Mouse (Mus musculus): ENCODE results near the gene Gm26620. TPM values are rescaled to one million over a fixed set of nuclear protein-coding genes. Genes with fewer than 3 reads are reported as not detected.

Gene Gm26620
- total and polyA plus RNA-seq, 3 experiments = 0.62 to 5.1 (median 0.72) TPM

DNA sequence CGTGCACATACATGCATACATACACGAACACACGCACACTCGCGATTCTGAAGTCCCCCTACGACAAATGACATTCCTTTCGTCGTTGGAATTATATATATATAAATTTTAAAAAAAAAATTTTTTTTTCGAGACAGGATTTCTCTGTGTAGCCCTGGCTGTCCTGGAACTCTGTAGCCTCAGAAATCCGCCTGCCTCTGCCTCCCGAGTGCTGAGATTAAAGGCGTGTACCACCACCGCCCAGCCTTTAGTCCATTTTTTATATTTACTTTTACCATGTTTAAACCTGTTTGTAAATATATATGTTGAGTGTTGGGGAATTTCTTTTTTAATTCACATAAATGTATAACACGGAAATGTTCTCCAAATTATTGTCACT, 16.0 kb upstream of the Gm26620 start:
- no peak for DNase-seq

DNA sequence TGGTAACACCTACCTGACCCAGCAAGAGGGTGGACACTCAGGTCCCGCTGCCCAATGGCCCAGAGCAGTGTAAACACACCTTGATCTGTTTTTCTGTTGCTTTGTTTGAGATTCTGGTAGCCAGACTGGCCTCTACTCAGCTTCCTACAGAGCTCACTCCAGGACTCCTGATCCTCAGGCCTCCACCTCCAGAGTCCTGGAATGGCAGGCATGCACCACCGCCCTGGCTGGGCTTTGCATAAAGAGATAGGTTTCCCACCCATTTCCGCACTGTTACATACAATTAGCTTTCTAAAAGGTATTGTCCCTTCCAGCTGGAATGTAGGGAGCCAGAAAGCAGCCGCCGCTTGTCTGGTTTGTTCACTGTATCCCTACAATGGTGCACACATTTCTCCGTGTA, 13.5 kb upstream of the Gm26620 start:
- DNase-seq = no peak

DNA sequence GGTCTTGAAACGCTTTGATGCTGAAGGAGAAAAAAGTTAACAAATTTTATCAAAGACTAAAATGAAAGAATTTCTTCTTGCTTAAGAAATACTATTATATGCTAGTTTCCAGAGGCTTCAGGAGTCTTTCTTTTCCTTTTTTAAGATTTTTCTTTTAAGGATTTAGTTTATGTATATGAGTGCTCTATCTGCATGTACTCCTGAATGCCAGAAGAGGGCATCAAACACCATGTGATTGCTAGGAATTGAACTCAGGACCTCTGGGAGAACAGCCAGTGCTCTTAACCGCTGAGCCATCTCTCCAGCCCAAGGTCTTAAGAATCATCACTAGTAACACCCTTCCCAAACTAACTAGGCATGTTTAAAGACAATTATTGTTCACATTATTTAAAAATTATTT, 12.9 kb upstream of the Gm26620 start:
- no peak for DNase-seq

DNA sequence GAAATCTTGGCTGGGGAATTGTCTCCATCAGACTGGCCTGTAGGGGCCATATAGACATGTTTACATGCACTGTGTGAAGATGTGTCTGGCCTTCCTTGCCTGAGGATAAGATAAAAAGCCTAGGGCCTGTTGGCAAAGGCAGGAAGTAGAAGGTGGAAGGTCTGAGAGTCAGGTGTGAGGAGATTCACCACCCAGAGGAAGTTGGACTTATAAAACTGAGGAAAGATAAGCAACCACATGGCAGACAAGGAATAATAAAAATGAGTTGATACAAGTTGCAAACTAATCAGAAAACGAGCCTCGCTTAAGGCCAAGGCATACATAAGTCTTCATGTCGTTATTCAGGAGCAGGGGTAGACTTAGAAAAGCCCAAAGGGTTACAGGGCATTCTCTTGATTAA, 9.2 kb upstream of the Gm26620 start:
- DNase-seq = no peak

DNA sequence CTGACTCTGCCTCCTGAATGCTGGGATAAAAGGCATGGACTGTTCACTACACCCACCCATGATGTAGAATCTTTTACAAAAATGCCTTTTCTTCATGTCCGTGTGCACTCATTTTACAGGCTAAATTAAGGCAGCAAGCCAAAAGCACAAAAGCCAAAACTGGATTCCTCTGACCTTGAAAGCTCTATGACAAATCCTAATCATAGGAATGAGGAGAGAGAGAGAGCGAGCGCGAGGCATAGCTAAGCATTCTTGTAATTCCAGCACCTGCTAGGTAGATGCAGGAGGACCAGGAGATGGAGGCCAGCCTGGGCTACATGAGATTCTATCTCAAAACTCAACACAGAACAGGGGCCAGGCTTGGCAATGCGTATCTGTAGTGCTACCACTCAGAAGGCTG, 8.0 kb upstream of the Gm26620 start:
- DNase-seq = peak; percentile 58

DNA sequence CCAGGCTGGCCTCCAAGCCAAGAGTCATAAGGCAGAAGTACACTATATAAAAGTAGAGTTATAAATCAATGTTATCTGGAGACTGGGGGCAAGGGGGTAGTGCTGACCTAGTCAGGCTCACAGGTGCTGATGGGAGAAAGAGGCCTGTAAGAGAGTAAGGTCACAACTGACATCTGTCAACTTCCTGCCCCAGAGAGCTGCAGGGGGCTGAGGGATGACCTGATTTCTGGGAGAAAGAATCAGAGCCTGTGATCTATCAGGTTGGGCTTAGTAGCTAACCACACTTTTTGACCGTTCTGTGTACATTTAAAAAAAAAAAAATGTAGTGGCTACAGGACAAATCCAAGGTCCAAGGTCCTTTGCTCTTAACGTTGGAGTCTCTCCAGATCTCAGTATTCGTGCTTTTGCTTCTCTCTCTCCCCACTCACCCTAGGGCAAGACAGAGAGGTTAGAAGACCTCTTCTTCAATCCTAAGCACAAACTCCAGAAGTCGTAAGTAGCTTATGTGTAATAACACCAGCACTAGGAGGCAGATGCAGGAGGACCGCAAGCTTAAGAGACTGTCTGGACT, 1.9 kb upstream of the Gm26620 start:
- no peak for DNase-seq

DNA sequence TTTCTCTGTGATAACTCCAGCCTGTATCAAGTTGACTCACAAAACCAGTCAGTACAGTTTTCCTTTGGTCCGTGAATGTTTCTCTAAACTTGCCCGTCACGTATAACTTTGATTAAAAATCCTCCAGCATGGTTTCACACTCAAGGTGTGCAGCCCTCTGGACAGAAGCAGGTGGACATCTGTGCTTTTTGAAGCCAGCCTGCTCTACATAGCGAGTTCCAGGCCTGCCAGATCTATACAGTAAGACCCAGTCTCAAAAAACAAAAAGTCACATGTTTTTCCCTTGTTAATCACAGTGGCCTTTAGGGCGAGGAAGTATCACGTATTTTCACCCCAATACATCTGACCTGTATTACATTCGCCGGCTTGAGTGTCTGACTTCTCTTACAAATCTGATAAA, 475 bp upstream of the Gm26620 start:
- DNase-seq = no peak

DNA sequence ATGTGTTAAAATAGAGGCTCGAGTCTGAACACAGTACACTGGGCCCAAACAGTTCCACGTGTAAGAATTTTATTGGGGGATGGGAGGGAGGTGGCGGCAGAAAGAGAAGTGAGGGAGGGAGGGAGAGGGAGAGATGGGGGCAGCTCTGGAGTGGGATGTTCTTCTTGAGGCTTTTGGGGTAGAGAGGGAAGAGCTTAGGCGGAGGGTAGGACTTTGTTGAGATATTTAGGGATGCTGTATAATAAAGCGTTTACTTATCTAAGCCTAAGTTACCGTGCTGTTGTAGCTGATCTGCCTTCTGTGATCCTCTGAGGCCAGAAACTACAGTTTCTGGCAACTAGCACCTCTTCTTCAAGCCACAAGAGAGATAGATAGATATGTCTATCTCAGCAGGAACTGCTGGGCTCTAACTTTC, 1.2 kb downstream of the Gm26620 start:
- no peak for DNase-seq

DNA sequence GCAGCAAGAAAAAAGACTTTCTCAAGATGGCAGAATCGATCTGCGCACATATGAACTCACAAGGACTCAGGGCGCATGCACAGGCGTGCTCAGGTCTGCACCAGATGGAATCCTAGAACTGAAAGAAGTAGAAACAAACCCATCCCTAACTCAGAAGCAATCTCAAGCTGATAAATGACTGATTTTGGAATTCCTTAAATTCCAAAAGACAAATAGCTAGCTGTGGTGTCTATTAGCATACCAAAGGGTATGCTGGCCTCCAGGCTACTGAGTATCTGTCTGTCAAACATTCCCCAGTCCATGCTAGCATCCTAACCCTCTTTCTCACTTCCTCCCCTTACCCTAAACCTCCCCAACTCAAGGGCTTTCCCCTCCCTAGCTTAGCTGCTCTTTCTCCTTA, 4.4 kb downstream of the Gm26620 start:
- DNase-seq = no peak

DNA sequence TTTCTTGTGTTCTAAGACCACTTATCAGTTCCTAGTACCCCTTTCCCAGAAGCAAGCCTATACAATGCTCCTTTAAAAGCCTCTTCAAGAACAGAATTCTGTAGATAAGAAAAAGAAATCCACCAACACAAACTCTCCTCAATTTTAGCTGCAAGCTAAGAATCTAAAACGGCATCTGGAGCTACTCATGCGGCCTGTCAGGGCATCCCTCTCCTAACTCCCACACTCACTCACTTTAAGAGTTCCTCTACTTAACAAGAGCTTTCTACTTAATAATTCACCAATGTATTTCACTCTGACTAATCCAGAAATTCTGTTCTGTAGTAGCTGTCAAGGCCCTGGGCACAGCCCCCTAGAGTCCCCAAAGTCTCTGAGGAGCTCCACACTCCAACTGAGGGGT, 6.8 kb downstream of the Gm26620 start:
- DNase-seq = no peak

DNA sequence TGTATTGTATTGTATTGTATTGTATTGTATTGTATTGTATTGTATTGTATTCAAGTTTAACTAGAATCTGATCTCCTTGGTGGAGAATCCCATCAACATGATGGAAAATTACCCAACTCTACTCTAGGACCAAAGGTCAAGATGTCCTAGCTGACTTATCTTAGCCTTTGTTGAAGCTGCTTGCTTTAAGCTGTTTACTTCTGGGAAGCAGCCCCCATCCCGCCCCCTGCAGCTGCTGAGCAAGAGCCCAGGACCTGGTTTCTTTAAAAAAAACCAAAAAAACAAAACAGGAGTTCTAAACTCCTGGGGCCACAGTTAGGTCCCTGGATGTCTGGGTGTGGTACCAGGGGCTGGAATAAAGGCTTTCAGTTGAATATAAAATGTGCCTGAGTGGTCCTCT, 7.4 kb downstream of the Gm26620 start:
- DNase-seq = no peak

DNA sequence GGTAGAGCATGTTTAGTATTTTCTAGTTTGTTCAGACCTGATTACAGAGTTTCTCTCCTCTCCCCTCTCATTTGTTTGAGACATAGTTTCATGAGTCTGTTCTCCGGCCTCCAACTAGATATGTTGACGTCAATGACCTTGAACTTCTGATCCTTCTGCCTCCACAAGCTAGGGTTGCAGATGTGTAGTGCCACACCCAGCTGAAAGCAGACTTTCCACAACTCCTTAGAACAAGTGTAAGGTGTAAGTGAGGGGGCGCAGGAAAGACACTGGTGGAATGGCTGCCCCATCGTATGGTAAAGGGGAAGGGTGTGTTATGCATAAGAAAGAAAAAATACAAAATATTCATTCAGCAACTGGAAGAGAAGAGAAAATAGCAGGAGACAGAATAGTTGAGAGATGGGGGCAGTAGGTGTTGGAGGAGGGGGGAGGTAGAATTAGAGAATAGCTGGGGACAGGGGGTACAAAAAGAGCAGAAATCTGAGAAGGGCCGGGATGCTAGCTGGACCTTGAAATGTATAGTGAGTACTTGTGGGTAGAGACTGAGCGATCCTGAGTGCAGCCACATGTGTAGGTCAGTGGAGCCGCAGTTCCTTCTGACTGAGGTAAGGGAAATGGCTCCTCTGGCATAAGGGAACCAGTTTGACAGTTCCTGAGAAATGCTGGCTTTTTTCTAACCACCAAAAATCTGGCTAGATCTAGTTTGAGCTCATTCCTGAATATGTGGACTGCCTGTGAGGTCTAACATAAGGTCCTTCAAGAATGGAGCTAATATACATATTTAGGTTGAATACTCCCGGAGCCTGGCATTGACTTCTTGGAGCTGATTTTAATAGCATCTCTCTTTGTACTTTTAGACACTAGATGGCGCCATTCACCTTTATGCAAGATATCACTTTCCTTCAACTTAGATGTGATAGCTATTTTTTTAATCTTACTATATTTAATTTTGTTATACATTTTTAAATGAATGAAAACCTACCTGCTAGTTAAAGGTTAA, 10.0 kb downstream of the Gm26620 start:
- no peak for DNase-seq

DNA sequence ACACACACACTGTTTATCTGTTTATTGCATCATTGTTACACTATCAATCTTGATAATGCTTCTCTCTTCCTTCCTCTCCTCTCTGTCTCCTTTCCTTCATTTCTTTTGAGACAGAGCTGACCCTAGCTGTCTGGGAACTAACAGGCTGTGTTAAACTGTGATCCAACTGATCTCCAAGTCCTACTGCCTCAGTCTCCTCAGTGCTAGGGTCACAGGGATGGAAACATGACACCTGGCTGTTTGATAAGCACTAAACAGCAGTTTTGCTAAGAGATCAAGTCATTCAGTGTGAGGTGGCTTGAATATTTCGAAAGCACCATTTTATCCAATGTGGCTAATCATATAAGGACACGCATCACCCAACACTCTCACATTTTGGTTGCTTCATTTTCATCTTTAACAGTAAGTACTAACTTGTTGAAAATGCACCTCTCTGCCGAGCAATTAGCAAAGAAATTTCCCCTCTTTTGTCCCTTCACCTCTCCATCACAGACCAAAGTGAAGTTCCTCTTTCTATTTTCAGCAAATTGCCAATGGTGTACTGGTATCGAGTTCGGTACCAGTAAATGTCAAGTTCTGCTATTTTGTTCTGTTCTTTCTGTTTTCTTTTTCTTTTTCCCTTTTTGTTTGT, 11.9 kb downstream of the Gm26620 start:
- DNase-seq = no peak

DNA sequence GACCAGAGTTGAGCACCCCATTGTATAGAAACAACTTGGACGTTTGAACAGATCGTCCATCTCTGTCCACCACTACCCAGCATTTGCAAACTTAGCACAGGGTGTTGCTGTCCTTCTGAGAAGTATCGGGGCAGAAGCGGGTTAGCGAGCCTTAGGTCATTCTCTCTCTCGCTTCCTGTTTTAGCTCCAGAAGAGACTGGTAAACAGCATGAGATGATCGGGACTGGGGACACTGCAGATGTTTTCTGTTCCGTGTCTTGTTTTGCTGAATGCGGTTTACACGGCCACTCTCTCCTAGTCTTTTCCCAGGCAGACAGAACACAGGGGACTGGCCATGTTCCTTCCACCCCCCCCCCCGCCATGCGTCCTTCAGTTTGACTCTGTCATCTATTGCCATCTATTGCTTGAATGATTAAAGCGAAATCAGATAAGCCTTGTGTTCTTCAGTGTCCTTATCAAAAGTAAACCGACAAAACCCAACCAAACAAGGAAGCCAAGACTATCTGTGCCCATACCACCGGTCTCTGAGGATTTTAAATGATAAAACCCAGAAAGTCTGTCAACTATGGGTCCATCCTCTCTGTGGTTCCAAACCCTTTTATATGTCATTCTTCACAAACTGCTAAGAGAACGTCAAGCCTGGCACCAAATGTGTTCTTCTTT, 13.7 kb downstream of the Gm26620 start:
- DNase-seq = no peak

DNA sequence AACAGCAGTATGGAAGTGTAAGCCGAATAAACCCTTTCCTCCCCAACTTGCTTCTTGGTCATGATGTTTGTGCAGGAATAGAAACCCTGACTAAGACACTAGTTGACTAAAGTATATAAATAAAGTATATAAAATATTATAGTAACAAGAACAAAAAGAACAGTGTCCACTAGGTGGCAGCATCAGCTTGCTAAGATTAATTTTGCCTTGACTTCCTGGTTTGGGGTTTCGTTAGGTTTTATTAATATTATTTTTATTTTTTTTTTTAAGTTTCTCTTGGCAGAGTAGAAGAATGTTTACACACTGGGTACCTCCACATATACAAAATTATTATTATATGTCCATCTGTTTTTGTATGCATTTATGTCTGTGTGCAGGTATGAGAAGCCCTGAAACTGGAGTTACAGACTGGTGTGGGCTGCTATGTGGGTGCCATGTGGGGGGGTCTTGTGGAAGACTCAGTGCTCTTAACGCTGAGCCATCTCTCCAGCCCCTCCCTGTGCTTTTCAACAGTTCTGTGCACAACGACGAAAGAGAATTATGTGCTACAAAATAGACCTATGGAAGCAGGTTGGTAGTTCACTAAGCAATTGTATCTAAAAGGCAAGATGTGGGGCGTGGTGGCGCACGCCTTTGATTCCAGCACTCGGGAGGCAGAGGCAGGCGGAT, 16.1 kb downstream of the Gm26620 start:
- peak; percentile 26 for DNase-seq

DNA sequence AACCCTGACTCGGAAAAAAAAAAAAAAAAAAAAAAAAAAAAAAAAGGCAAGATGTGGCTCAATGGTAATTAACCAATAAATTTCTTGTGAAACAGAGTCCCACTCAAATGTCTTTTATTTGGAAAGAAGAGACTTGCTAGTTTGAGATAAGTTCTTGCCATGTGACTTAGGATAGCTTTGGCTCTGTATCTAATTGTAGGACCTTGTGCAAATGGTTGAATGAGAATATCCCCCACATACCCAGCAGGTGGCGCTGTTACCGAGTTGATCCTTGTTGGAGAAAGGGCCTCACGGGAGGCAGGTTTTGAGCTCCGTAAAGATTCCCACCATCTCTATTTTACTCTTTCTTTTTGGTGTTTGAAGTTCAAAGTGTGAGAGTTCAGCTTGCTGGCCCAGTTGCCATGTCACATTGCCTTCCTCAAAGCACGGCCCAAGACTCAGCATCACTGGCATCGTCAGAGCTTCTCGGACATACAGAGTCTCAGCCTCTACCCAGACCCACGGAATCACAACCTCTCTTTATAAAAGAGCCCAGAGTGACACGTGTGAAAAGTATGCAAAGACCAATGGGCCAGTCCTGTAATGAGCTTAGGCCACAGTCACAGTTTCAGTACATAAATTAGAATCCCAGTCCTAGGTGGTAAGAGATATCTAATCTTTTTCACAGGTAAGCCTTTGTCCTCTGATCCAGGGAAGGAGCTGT, 16.8 kb downstream of the Gm26620 start:
- peak; percentile 88 for DNase-seq

DNA sequence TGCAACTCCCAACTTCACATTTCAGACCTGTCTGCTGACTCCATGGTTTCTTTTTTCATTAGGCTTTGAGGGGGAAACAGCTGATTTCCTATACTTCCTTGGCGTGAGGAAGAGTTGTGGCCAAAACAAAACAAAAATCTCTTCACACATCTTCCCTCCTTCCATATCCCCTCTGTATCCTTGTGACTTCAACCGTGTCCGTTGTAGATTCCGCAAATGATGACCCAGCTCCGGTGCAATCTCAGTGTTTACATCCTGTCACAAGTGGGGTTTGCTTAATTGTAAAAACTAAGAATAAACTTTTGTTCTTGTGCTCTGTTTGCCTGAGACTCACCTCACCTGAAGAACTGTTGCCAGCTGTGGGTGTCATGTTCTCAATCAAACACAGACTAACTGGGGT, 18.6 kb downstream of the Gm26620 start:
- no peak for DNase-seq

DNA sequence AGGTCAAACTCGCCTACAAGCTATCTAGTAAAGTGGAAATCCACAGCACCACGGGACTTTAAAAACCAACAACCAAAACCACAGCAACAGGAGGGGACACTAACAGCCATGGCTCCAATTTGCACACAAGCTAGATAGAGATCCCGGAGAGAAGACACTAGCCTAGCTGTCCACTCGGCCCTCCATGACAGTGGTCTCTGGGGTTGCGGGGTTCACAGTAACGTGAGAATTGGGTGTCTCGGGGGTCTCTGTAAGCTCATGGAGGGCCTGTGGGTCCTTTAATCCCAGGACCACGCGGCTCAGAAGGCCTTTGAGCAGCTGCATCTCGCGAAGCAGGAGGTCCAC, 22.2 kb downstream of the Gm26620 start:
- no peak for DNase-seq

DNA sequence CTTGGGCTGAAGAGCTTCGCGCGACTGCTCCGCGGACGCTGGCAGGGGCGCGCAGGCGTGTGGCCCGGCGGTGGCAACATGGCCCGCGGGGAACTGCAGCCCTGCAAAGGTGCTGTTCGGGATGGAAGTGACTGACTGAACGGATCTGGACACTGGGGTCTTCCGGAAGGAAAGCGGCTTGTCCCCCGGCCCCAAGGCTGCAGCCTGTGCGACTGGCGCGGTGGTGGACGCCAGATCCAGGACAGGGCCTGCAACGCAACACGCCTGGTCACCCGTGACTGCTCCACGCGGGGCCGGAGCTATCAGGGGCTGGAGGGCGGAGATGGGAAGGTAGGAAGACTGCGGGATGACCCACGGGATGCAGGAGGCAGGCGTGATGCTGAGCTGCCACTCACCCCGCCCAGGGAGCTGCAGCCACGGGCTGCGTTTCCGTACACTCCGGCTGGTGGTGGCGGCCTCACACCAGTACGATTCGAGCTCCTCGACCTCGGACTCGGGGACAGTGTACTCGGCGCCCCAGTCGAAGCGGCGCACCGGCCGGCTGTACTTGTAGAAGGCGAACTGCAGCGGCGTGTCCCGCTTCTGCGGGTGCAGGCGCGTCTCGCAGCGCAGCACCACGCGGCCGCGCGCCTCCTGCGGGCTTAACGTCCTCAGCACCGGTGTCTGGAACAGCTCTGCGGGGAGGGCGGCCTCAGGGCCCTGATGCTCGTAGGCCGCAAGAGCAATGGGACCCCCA, 22.8 kb downstream of the Gm26620 start:
- peak; percentile 54 for DNase-seq

DNA sequence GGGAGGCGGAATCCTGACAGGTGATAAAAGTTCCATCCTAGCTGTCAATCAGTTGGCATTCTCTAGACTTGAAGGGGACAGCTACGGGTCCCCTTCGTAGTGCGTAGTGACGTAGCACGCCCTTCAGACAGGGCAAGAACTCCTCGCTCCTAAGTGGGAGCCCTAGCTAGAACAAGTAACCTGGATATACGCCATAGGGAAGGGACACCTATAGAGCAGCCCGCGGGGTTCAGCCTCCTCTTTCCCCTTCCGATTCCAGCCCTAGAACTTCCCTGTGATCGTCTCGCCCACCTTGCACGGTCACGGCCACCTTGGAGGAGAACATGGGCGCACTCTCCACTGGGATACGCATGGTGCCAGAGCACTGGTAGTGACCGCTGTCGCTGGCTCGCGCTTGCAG, 23.5 kb downstream of the Gm26620 start:
- DNase-seq = no peak

All from adrenal gland, adult 2 months (tissue).